Mouse (Mus musculus): ENCODE measurements at regions not wholly inside any gene's neighbourhood (a gene's known extent, or its start where the extent isn't known, plus 50 kb on each side); places are given as distances from the start of the nearest gene placed in this dataset.

- no peak for TF ChIP-seq GATA1 (IDR thresholded peaks at IDR 0.05; ENCODE audit: borderline replicate concordance, low read length)
- TF ChIP-seq FLI1 (IDR thresholded peaks at IDR 0.05; ENCODE audit: low read length) = no peak
Observed at GRCm38 (mm10) chrX:166640258-166640657, 54.7 kb upstream of the Egfl6 start.
